Mouse (Mus musculus): Measurements from ENCODE around the gene Msh5. TPM values are rescaled to one million over a fixed set of nuclear protein-coding genes. Genes with fewer than 3 reads are reported as not detected.
"Not testable (repeated sequence)": the region's sequence is repeated elsewhere in the genome, so short reads cannot be mapped to it uniquely, and the experiment has no call there.

Gene Msh5
- polyA plus RNA-seq, 1 experiment from 2014 or later: 1.8 TPM

DNA sequence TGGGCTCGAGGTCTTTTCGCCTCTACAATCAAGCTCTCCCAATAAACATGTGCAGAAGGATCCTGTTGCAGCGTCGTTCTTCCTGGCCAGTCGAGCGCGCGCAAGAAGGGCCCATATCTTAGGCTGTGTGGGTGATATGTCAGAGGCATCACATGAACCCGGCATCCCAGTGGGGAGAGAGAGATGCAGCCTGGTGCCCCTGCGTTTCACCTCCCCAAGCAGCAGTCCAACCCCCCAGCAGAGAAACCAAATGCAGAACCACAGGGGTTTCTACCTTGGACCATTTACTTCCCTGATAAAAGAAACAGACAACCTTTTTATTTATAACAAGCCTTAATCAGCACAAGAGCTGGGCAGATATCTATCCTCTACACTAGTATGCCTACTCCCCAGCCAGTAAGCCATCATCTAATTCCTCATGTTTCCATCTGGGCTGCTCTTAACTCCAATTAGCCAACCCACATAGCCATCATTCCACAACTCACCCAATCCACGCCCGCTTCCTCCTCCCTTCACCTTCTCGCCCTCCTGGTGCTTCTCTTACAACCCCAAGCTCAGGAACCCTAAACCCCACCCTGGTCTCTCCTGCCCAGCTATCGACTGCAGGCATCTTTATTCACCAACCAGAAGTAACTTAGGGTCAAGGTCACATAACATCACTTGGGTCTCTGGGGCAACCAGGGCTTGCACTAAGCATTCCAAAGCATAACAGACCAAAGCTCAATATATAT, 50.0 kb downstream of the Msh5 start:
- Histone ChIP-seq H3K9me3 (ENCODE audit: control insufficient read depth, low read length) (no peaks in the 10 kb centered on the region), H3K9ac (ENCODE audit: low read depth, low read length) (no peak overlapping the region), H3K27me3 (replicated peaks; ENCODE audit: control insufficient read depth, insufficient read depth, low read length) (no peaks in the 10 kb centered on the region), H3K4me3 (ENCODE audit: low read length) (no peak overlapping the region), H3K4me2 (ENCODE audit: low read length) (no peak overlapping the region), H3K36me3 (ENCODE audit: control insufficient read depth, insufficient read depth, low read length) (no peaks in the 10 kb centered on the region), H3K4me1 (ENCODE audit: control insufficient read depth, insufficient read depth, low read depth, low read length) (peaks cover 5% of the 10 kb centered on the region), H3K27ac (ENCODE audit: low read depth, low read length) (no peak overlapping the region)
- 90% methylated on average over 12 of the region's 14 CpGs for WGBS
- ATAC-seq: no peak

DNA sequence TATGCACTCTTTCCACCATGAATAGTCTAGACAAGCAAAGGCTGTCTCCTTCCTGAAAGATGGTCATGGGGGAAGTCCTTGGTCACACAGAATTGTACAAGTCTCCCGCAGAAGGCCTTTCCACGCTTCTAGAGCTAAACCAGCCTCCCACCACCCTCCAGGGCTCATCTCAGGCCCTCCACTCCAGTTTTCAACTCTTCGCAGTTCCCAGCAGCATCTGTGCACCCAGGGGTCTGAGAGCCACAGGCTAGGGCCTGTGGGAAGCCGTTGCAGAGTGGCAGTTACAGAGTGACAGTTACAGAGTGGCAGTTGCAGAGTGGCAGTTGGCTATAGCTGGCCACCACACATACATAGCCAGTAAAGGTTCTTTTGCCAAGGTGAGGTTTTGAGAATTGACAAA, 50.6 kb downstream of the Msh5 start:
- H3K27ac ChIP-seq (ENCODE audit: low read depth, low read length); H3K36me3 ChIP-seq (ENCODE audit: control insufficient read depth, insufficient read depth, low read length); H3K9me3 ChIP-seq (ENCODE audit: control insufficient read depth, low read length); H3K4me2 ChIP-seq (ENCODE audit: low read length); ATAC-seq; H3K9ac ChIP-seq (ENCODE audit: low read depth, low read length); H3K4me1 ChIP-seq (ENCODE audit: control insufficient read depth, insufficient read depth, low read depth, low read length); H3K4me3 ChIP-seq (ENCODE audit: low read length); H3K27me3 ChIP-seq (replicated peaks; ENCODE audit: control insufficient read depth, insufficient read depth, low read length): not testable (repeated sequence)
- WGBS: 95% methylated on average over 4 of the region's 4 CpGs

DNA sequence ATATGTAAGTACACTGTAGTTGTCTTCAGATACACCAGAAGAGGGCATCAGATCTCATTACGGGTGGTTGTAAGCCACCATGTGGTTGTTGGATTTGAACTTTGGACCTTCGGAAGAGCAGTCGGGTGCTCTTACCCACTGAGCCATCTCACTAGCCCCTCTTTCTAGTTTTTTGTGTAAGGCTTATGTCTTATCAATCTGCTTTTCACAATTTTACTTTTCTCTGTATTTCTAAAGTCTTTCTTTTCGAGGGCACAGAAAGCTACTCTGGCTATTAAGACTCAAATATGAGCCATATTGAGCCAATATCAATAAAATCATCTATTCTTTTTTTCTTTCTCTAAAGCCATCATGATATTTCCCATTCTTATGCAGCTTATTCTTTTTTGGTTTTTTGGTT, 51.4 kb downstream of the Msh5 start:
- not testable (repeated sequence) for H3K4me3 ChIP-seq (ENCODE audit: low read length); H3K27me3 ChIP-seq (replicated peaks; ENCODE audit: control insufficient read depth, insufficient read depth, low read length); ATAC-seq; H3K4me2 ChIP-seq (ENCODE audit: low read length); H3K4me1 ChIP-seq (ENCODE audit: control insufficient read depth, insufficient read depth, low read depth, low read length); H3K9me3 ChIP-seq (ENCODE audit: control insufficient read depth, low read length); H3K9ac ChIP-seq (ENCODE audit: low read depth, low read length); H3K27ac ChIP-seq (ENCODE audit: low read depth, low read length); H3K36me3 ChIP-seq (ENCODE audit: control insufficient read depth, insufficient read depth, low read length)
- WGBS: 90% methylated on average over 4 of the region's 4 CpGs

DNA sequence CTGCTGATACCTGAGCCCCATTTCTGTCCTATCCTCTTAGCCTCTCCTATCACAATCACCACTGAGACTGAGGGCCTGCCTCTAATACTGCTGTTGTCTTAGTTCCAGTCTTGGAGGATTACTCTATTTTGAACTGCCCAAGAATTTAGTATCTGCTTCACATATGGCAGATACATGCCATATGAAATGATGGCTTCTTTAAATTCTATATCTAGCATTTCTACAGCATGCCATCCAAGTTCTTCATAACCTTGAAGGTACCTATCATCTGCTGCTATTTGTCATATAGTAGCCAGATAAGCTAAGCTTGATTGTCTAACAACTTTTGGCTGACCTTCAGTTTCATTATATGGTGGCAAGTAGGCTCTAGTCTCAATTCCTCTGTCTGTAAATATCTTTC, 51.8 kb downstream of the Msh5 start:
- H3K4me3 ChIP-seq (ENCODE audit: low read length): no peak overlapping the region
- H3K9ac ChIP-seq (ENCODE audit: low read depth, low read length): no peak overlapping the region
- ATAC-seq: no peak
- H3K27me3 ChIP-seq (replicated peaks; ENCODE audit: control insufficient read depth, insufficient read depth, low read length): no peaks in the 10 kb centered on the region
- H3K4me1 ChIP-seq (ENCODE audit: control insufficient read depth, insufficient read depth, low read depth, low read length): peaks cover 2% of the 10 kb centered on the region
- H3K36me3 ChIP-seq (ENCODE audit: control insufficient read depth, insufficient read depth, low read length): no peaks in the 10 kb centered on the region
- H3K9me3 ChIP-seq (ENCODE audit: control insufficient read depth, low read length): no peaks in the 10 kb centered on the region
- H3K4me2 ChIP-seq (ENCODE audit: low read length): no peak overlapping the region
- H3K27ac ChIP-seq (ENCODE audit: low read depth, low read length): no peak overlapping the region

DNA sequence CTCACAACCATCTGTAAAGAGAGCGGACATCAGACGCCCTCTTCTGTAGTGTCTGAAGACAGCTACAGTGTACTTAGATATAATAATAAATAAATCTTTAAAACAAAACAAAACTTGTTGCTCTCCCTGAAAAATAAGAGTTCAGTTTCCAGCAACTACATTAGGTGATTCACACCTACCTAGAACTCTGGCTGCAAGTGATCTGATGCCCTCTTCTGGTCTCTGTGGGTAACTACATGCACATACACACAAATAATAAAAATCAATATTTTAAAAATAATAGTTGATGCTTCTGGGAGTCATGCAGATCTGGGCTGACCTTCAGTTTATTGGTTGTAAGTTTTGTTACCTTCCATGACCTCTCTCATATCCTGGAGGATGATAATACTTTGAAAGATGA, 62.3 kb downstream of the Msh5 start:
- H3K36me3 ChIP-seq (ENCODE audit: control insufficient read depth, insufficient read depth, low read length): peaks cover 5% of the 10 kb centered on the region; the same call in 1 of the 2 replicates
- H3K4me1 ChIP-seq (ENCODE audit: control insufficient read depth, insufficient read depth, low read depth, low read length): peaks cover 17% of the 10 kb centered on the region
- no peak overlapping the region for H3K27ac ChIP-seq (ENCODE audit: low read depth, low read length)
- H3K9me3 ChIP-seq (ENCODE audit: control insufficient read depth, low read length): no peaks in the 10 kb centered on the region
- ATAC-seq: no peak
- WGBS: 71% methylated on average over 2 of the region's 2 CpGs
- no peak overlapping the region for H3K9ac ChIP-seq (ENCODE audit: low read depth, low read length)
- no peak overlapping the region for H3K4me2 ChIP-seq (ENCODE audit: low read length)
- no peak overlapping the region for H3K4me3 ChIP-seq (ENCODE audit: low read length)
- no peaks in the 10 kb centered on the region for H3K27me3 ChIP-seq (replicated peaks; ENCODE audit: control insufficient read depth, insufficient read depth, low read length)

DNA sequence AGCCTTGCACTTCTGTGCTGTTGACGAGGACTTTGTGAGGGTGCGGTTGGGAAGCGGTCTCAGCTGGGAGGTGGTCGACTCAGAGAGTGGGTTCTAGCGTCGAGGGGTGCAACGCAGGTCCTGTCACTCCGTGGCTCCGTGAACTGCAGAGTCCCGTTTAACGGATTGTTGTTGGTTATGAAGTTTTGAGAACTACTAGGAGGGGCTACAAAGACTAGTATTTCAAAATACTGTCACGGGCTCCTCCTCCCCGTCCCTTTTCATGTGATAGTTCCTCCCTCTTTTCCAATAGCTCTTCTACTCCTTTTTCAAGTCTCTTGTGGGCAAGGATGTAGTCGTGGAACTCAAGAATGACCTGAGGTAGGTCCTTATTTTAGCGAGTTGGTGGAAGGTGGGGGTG, 64.2 kb downstream of the Msh5 start:
- peaks cover 17% of the 10 kb centered on the region for H3K4me1 ChIP-seq (ENCODE audit: control insufficient read depth, insufficient read depth, low read depth, low read length)
- H3K27ac ChIP-seq (ENCODE audit: low read depth, low read length): peak overlapping the region; percentile 97
- H3K9me3 ChIP-seq (ENCODE audit: control insufficient read depth, low read length): no peaks in the 10 kb centered on the region
- H3K4me3 ChIP-seq (ENCODE audit: low read length): peak overlapping the region; percentile 76
- WGBS: under 1% methylated on average over 15 of the region's 15 CpGs
- ATAC-seq: no peak; the same call in none of the 2 replicates
- H3K9ac ChIP-seq (ENCODE audit: low read depth, low read length): peak overlapping the region; percentile 93
- peaks cover 5% of the 10 kb centered on the region; the same call in 1 of the 2 replicates for H3K36me3 ChIP-seq (ENCODE audit: control insufficient read depth, insufficient read depth, low read length)
- H3K27me3 ChIP-seq (replicated peaks; ENCODE audit: control insufficient read depth, insufficient read depth, low read length): no peaks in the 10 kb centered on the region
- peak overlapping the region; percentile 70 for H3K4me2 ChIP-seq (ENCODE audit: low read length)

DNA sequence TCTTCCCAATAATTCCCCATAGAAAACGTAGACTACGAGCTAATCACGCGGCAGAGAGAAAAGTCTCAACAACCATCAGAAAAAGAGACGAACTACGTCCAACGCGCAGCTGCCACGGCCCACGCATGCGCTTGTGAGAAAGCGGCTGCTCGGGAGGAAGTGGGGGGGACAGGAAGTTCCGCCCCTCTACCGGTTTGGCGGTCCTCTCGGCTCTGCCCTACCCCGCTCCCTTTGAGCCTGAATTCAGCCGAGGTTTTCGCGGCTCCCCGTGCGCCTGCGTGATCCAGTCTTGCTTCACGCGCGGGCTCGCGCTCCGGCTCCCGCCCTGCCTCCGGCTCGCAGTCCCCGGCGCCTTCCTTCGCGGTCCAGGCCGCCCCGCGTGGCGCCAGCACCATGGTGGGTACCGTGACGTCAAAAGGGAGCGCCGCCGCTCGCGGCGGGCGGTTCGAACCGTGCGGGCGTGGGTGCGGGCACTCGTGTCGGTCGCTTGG, 64.8 kb downstream of the Msh5 start, which contains the start of gene Lsm2:
Lsm2 (plus strand) TSS at position 173 of the 491 bp plus-strand sequence.
- H3K4me3 ChIP-seq (ENCODE audit: low read length): peak within 1 kb of the TSS; percentile 76
- H3K27me3 ChIP-seq (replicated peaks; ENCODE audit: control insufficient read depth, insufficient read depth, low read length): no peaks in the 10 kb centered on the region
- H3K4me1 ChIP-seq (ENCODE audit: control insufficient read depth, insufficient read depth, low read depth, low read length): peaks cover 17% of the 10 kb centered on the region
- H3K9me3 ChIP-seq (ENCODE audit: control insufficient read depth, low read length): no peaks in the 10 kb centered on the region
- peak within 1 kb of the TSS; percentile 97 for H3K27ac ChIP-seq (ENCODE audit: low read depth, low read length)
- WGBS: under 1% methylated on average over 56 of the region's 58 CpGs
- H3K4me2 ChIP-seq (ENCODE audit: low read length): peak within 1 kb of the TSS; percentile 70
- peak within 1 kb of the TSS; percentile 93 for H3K9ac ChIP-seq (ENCODE audit: low read depth, low read length)
- H3K36me3 ChIP-seq (ENCODE audit: control insufficient read depth, insufficient read depth, low read length): peaks cover 5% of the 10 kb centered on the region; the same call in 1 of the 2 replicates
- ATAC-seq: peak; percentile 97

DNA sequence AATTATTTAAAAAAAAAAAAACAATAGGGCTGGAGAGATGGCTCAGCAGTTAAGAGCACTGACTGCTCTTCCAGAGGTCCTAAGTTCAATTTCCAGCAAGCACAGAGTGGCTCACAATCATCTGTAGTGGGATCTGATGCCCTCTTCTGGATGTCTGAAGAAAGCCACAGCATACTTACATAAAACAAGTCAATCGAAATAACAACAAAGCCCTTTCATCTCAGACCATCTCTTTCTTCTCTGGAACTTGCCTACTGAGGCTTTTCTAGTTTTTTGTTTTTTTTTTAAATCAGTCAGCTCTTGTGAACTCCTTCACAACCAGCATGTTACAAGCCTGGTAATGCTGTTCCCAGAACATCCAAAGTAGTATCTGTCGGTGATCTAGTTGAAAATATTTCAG, 65.9 kb downstream of the Msh5 start:
- H3K27ac ChIP-seq (ENCODE audit: low read depth, low read length): no peak overlapping the region
- peak overlapping the region; percentile 93 for H3K9ac ChIP-seq (ENCODE audit: low read depth, low read length)
- no peaks in the 10 kb centered on the region for H3K27me3 ChIP-seq (replicated peaks; ENCODE audit: control insufficient read depth, insufficient read depth, low read length)
- ATAC-seq: no peak
- peak overlapping the region; percentile 70 for H3K4me2 ChIP-seq (ENCODE audit: low read length)
- peak overlapping the region; percentile 76 for H3K4me3 ChIP-seq (ENCODE audit: low read length)
- H3K4me1 ChIP-seq (ENCODE audit: control insufficient read depth, insufficient read depth, low read depth, low read length): peaks cover 17% of the 10 kb centered on the region
- 17% methylated on average over 2 of the region's 2 CpGs for WGBS
- no peaks in the 10 kb centered on the region for H3K9me3 ChIP-seq (ENCODE audit: control insufficient read depth, low read length)
- peaks cover 4% of the 10 kb centered on the region; the same call in 1 of the 2 replicates for H3K36me3 ChIP-seq (ENCODE audit: control insufficient read depth, insufficient read depth, low read length)

DNA sequence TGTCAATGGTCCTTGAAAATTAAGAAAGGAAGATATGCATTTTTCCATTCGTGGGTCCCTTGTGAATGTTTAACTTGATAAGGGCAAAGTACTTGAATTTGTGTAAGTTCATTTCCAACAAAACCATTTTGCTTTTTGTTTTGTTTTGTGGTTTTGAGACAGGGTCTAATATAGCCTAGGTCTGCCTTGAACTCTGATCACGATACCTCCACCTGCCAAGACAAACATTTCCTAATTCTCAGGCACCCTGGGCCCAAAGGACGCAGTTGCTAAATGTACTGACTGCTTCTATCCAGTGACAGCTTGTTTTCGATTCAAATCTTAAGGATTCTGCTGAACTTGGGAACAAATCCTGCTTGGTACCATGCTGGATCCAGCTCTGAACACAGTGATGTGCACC, 66.9 kb downstream of the Msh5 start:
- no peaks in the 10 kb centered on the region for H3K36me3 ChIP-seq (ENCODE audit: control insufficient read depth, insufficient read depth, low read length)
- H3K9ac ChIP-seq (ENCODE audit: low read depth, low read length): no peak overlapping the region
- WGBS: 88% methylated on average over 4 of the region's 4 CpGs
- no peaks in the 10 kb centered on the region for H3K9me3 ChIP-seq (ENCODE audit: control insufficient read depth, low read length)
- peaks cover 17% of the 10 kb centered on the region for H3K4me1 ChIP-seq (ENCODE audit: control insufficient read depth, insufficient read depth, low read depth, low read length)
- no peak overlapping the region for H3K27ac ChIP-seq (ENCODE audit: low read depth, low read length)
- H3K4me2 ChIP-seq (ENCODE audit: low read length): no peak overlapping the region
- no peaks in the 10 kb centered on the region for H3K27me3 ChIP-seq (replicated peaks; ENCODE audit: control insufficient read depth, insufficient read depth, low read length)
- ATAC-seq: no peak
- no peak overlapping the region for H3K4me3 ChIP-seq (ENCODE audit: low read length)

Data from hindbrain, embryonic 16.5 days (tissue).